Mouse (Mus musculus) limb, embryonic 11.5 days (tissue): ENCODE measurements around the gene Cubn. TPM values are rescaled to one million over a fixed set of nuclear protein-coding genes. Genes with fewer than 3 reads are reported as not detected.
A peak's percentile ranks its signal among the peaks of the same experiment; 100 is the strongest.

Experiments
- ATAC-seq: fragments of 200-750 bp; cut with Nextera tagmentation; 2 replicates; pipeline ENCODE4 v1.8.0; 2017; ENCODE audit warnings: low read depth; ENCODE audit not compliant: insufficient number of reproducible peaks, low FRiP score, low TSS enrichment
- DNase-seq: peaks from one replicate; pipeline ENCODE4 v3.0.0-alpha.2; 2015; ENCODE audit warnings: low spot score
- H3K27ac ChIP-seq: fragments of 300-500 bp; sonication (generic); replicated peaks from 2 replicates; pipeline ENCODE4 v1.5.1; 2014; ENCODE audit warnings: low read depth, mild to moderate bottlenecking, low read length
- H3K27me3 ChIP-seq: fragments of 300-500 bp; sonication (generic); 2 replicates; pipeline ENCODE4 v1.6.1; 2014; ENCODE audit warnings: mild to moderate bottlenecking, low read length, mixed read lengths; ENCODE audit not compliant: control insufficient read depth, insufficient read depth
- H3K36me3 ChIP-seq: fragments of 300-500 bp; sonication (generic); 2 replicates; pipeline ENCODE4 v1.6.1; 2014; ENCODE audit warnings: mild to moderate bottlenecking, low read length, moderate library complexity, mixed read lengths; ENCODE audit not compliant: control insufficient read depth, insufficient read depth
- H3K4me1 ChIP-seq: fragments of 300-500 bp; sonication (generic); 2 replicates; pipeline ENCODE4 v1.6.1; 2014; ENCODE audit warnings: low read length, mixed read lengths; ENCODE audit not compliant: control insufficient read depth, insufficient read depth
- H3K4me2 ChIP-seq: fragments of 300-500 bp; sonication (generic); 2 replicates; pipeline ENCODE4 v1.6.1; 2014; ENCODE audit warnings: low read depth, mild to moderate bottlenecking, moderate library complexity; ENCODE audit not compliant: severe bottlenecking
- H3K4me3 ChIP-seq: fragments of 300-500 bp; sonication (generic); 2 replicates; pipeline ENCODE4 v1.5.1; 2014; ENCODE audit warnings: low read depth, low read length
- H3K9ac ChIP-seq: fragments of 300-500 bp; sonication (generic); 2 replicates; pipeline ENCODE4 v1.6.1; 2014; ENCODE audit warnings: mild to moderate bottlenecking, low read length
- H3K9me3 ChIP-seq: fragments of 300-500 bp; sonication (generic); 2 replicates; pipeline ENCODE4 v1.6.1; 2016; ENCODE audit warnings: low read length; ENCODE audit not compliant: control insufficient read depth
- WGBS: fragments of 180-500 bp; shearing (Covaris S2); extraction: QIAGEN DNeasy Blood & Tissue Kit; methylation state at CpG from one replicate; pipeline ENCODE4 v1.1.7; 2014; 5-methylcytosine and 5-hydroxymethylcytosine counted together
- polyA plus RNA-seq: library from polyadenylated mRNA; unstranded; fragments of >200 nt; fragmentation: Nextera tagmentation; extraction: Ambion mirVana; gene quantifications from 2 replicates; pipeline ENCODE4 v1.2.1, GENCODE M21; 2014

Gene Cubn
- polyA plus RNA-seq, 1 experiment from 2014 or later, result 0.03 TPM

- no peaks in the 10 kb centered on the region for H3K27me3 ChIP-seq
- H3K36me3 ChIP-seq, result no peaks in the 10 kb centered on the region
- H3K4me3 ChIP-seq, result no peak overlapping the region
- no peaks in the 10 kb centered on the region for H3K4me1 ChIP-seq
- no peak overlapping the region for H3K27ac ChIP-seq
- ATAC-seq (no peak), DNase-seq (no peak)
- no peaks in the 10 kb centered on the region for H3K9me3 ChIP-seq
- WGBS, result 91% methylated on average over 3 of the region's 3 CpGs
- H3K4me2 ChIP-seq, result no peak overlapping the region
- no peak overlapping the region for H3K9ac ChIP-seq
Observed at GRCm38 (mm10) chr2:13470108-13470507, 21.5 kb downstream of the Cubn start.

- Histone ChIP-seq H3K27me3 (no peaks in the 10 kb centered on the region), H3K9me3 (no peaks in the 10 kb centered on the region), H3K27ac (no peak overlapping the region), H3K36me3 (no peaks in the 10 kb centered on the region), H3K4me3 (no peak overlapping the region), H3K4me2 (no peak overlapping the region), H3K4me1 (no peaks in the 10 kb centered on the region), H3K9ac (no peak overlapping the region)
- DNase-seq (no peak), ATAC-seq (no peak)
- 91% methylated on average over 4 of the region's 4 CpGs for WGBS
Observed at GRCm38 (mm10) chr2:13469641-13470040, 22.0 kb downstream of the Cubn start.

GRCm38 (mm10) chr2:13466685-13467084 is 24.9 kb downstream of the Cubn start:
- no peaks in the 10 kb centered on the region for H3K27me3 ChIP-seq
- no peaks in the 10 kb centered on the region for H3K36me3 ChIP-seq

GRCm38 (mm10) chr2:13458088-13458487 is 33.5 kb downstream of the Cubn start:
- Histone ChIP-seq H3K9ac (no peak overlapping the region), H3K27ac (no peak overlapping the region), H3K9me3 (no peaks in the 10 kb centered on the region), H3K4me1 (no peaks in the 10 kb centered on the region), H3K4me3 (no peak overlapping the region), H3K36me3 (no peaks in the 10 kb centered on the region), H3K4me2 (no peak overlapping the region), H3K27me3 (no peaks in the 10 kb centered on the region)
- ATAC-seq (no peak), DNase-seq (no peak)
- 89% methylated on average over 2 of the region's 2 CpGs for WGBS

More at GRCm38 (mm10) chr2:13466685-13467084, 24.9 kb downstream of the Cubn start:
- no peak overlapping the region for H3K9ac ChIP-seq
- H3K4me3 ChIP-seq, result no peak overlapping the region
- ATAC-seq (no peak), DNase-seq (no peak)
- no peaks in the 10 kb centered on the region for H3K4me1 ChIP-seq
- H3K27ac ChIP-seq, result no peak overlapping the region
- 94% methylated on average over 3 of the region's 3 CpGs for WGBS
- no peak overlapping the region for H3K4me2 ChIP-seq
- H3K9me3 ChIP-seq, result no peaks in the 10 kb centered on the region

- no peak for DNase-seq
- Histone ChIP-seq H3K27ac (no peak overlapping the region), H3K4me2 (no peak overlapping the region), H3K9me3 (no peaks in the 10 kb centered on the region), H3K36me3 (no peaks in the 10 kb centered on the region), H3K4me1 (peaks cover 3% of the 10 kb centered on the region; the same call in 1 of the 2 replicates), H3K9ac (no peak overlapping the region), H3K27me3 (no peaks in the 10 kb centered on the region), H3K4me3 (no peak overlapping the region)
- WGBS, result 85% methylated on average over 1 of the region's 1 CpGs
- no peak for ATAC-seq
Observed at GRCm38 (mm10) chr2:13456821-13457220, 34.8 kb downstream of the Cubn start.

- no peak overlapping the region for H3K9ac ChIP-seq
- H3K4me2 ChIP-seq, result no peak overlapping the region
- DNase-seq (no peak), ATAC-seq (0 out of 2 replicates have a peak, but pooled peaks have one; percentile 17)
- H3K4me3 ChIP-seq, result no peak overlapping the region
- H3K27ac ChIP-seq, result peak overlapping the region; percentile 42; the same call in 1 of the 2 replicates
- WGBS, result 41% methylated on average over 13 of the region's 13 CpGs
- no peaks in the 10 kb centered on the region for H3K27me3 ChIP-seq
- no peaks in the 10 kb centered on the region for H3K36me3 ChIP-seq
- peaks cover 10% of the 10 kb centered on the region; the same call in 1 of the 2 replicates for H3K4me1 ChIP-seq
- no peaks in the 10 kb centered on the region for H3K9me3 ChIP-seq
Observed at GRCm38 (mm10) chr2:13451495-13452491, 39.8 kb downstream of the Cubn start.

GRCm38 (mm10) chr2:13450895-13451294 is 40.7 kb downstream of the Cubn start:
- H3K4me3 ChIP-seq, result no peak overlapping the region
- WGBS, result 75% methylated on average over 3 of the region's 3 CpGs
- H3K9ac ChIP-seq, result no peak overlapping the region
- DNase-seq (no peak), ATAC-seq (no peak)
- no peaks in the 10 kb centered on the region for H3K9me3 ChIP-seq
- no peak overlapping the region for H3K4me2 ChIP-seq
- H3K27me3 ChIP-seq, result no peaks in the 10 kb centered on the region
- H3K36me3 ChIP-seq, result no peaks in the 10 kb centered on the region
- no peak overlapping the region for H3K27ac ChIP-seq
- H3K4me1 ChIP-seq, result peaks cover 10% of the 10 kb centered on the region; the same call in 1 of the 2 replicates

- WGBS, result 21% methylated on average over 2 of the region's 2 CpGs
- Histone ChIP-seq H3K4me3 (no peak overlapping the region), H3K27me3 (no peaks in the 10 kb centered on the region), H3K27ac (no peak overlapping the region), H3K4me1 (peaks cover 10% of the 10 kb centered on the region; the same call in 1 of the 2 replicates), H3K9ac (no peak overlapping the region), H3K4me2 (no peak overlapping the region), H3K36me3 (no peaks in the 10 kb centered on the region), H3K9me3 (no peaks in the 10 kb centered on the region)
- peak; percentile 73; the same call in 1 of the 2 replicates for ATAC-seq
- DNase-seq, result peak; percentile 54
Observed at GRCm38 (mm10) chr2:13450470-13450869, 41.1 kb downstream of the Cubn start.
